Mouse (Mus musculus): ENCODE results near the gene Wdfy3. TPM values are rescaled to one million over a fixed set of nuclear protein-coding genes. Genes with fewer than 3 reads are reported as not detected.
A peak's percentile ranks its signal among the peaks of the same experiment; 100 is the strongest.

The Wdfy3 gene
- polyA plus RNA-seq, 1 experiment from 2014 or later: 8.0 TPM

DNA sequence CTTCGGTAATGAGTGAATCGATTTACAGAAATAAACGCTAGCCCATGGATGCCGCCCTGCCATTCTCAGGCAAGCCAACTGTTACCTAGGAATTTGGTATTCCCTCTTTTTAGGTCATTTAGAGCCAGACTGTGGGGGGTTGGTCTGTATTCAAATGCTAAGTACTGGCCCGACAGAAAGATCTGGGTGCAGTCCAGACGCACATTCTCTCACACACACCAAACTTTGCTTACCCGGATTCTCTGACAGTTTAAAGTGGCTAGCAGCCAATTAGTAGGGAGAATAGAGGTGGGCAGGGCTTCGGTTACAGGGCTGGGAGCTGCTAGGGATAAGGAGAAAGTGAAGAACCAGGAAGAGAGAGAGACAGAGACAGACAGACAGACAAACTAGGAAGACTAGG, 55.5 kb downstream of the Wdfy3 start:
- no peaks in the 10 kb centered on the region for H3K4me1 ChIP-seq (ENCODE audit: control insufficient read depth, insufficient read depth, low read length)
- ATAC-seq (replicated peaks; ENCODE audit: extremely low read depth, insufficient read depth, low FRiP score): peak; percentile 41; the same call in 1 of the 2 replicates
- H3K4me3 ChIP-seq (ENCODE audit: low read length): no peak overlapping the region
- H3K27ac ChIP-seq (ENCODE audit: low read length): no peak overlapping the region
- no peaks in the 10 kb centered on the region for H3K9me3 ChIP-seq (replicated peaks; ENCODE audit: control insufficient read depth, low read length)
- peaks cover 2% of the 10 kb centered on the region for H3K36me3 ChIP-seq (ENCODE audit: control insufficient read depth, insufficient read depth)
- no peak overlapping the region for H3K9ac ChIP-seq (ENCODE audit: low read length)
- no peak overlapping the region for H3K4me2 ChIP-seq (ENCODE audit: low read depth, low read length)
- WGBS: 73% methylated on average over 8 of the region's 8 CpGs
- no peaks in the 10 kb centered on the region for H3K27me3 ChIP-seq (ENCODE audit: control insufficient read depth, insufficient read depth, low read length)

DNA sequence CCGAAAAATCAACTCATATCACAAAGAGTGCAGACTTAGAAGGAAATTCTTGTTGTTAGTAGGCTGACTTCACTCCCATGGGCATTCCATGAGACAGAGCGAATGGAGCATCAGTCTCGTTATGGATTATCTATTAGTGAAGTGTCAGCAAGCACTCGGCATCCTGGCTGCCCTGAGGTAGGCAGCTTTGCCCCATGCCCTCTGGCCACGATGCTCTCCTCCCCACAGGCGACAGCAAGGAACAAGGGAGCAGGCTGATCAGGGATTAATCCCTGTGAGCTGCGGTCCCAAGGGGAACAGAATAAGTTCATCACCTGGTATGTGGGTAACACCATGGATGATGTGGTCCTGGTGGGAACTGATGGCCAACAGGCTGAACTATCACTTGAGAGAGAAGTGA, 55.9 kb downstream of the Wdfy3 start:
- H3K4me3 ChIP-seq (ENCODE audit: low read length): no peak overlapping the region
- H3K9ac ChIP-seq (ENCODE audit: low read length): no peak overlapping the region
- WGBS: 92% methylated on average over 7 of the region's 7 CpGs
- H3K9me3 ChIP-seq (replicated peaks; ENCODE audit: control insufficient read depth, low read length): no peaks in the 10 kb centered on the region
- no peak for ATAC-seq (replicated peaks; ENCODE audit: extremely low read depth, insufficient read depth, low FRiP score)
- no peak overlapping the region for H3K4me2 ChIP-seq (ENCODE audit: low read depth, low read length)
- peaks cover 2% of the 10 kb centered on the region for H3K36me3 ChIP-seq (ENCODE audit: control insufficient read depth, insufficient read depth)
- no peaks in the 10 kb centered on the region for H3K4me1 ChIP-seq (ENCODE audit: control insufficient read depth, insufficient read depth, low read length)
- H3K27ac ChIP-seq (ENCODE audit: low read length): no peak overlapping the region
- H3K27me3 ChIP-seq (ENCODE audit: control insufficient read depth, insufficient read depth, low read length): no peaks in the 10 kb centered on the region

DNA sequence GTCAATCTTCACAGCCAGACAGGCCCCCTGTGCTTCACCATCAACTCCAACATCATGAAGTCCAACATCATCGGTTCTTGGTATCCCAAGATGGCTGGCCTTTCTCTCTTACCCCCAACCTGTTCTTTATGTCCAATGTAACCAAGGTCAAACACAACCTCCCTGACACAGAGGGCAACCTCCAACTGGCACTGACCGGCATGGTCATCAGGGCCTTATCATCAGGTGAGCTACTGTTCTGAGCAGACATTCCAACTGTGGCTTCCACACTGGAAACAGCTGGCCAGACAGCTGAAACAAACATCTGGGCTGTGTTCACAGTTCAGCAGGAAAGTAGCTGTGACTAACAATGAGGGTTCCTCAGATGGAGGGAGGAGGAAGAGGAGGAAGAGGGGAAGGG, 58.8 kb downstream of the Wdfy3 start:
- Histone ChIP-seq H3K4me1 (ENCODE audit: control insufficient read depth, insufficient read depth, low read length) (no peaks in the 10 kb centered on the region), H3K36me3 (ENCODE audit: control insufficient read depth, insufficient read depth) (peaks cover 2% of the 10 kb centered on the region), H3K4me2 (ENCODE audit: low read depth, low read length) (no peak overlapping the region), H3K9ac (ENCODE audit: low read length) (no peak overlapping the region), H3K27ac (ENCODE audit: low read length) (no peak overlapping the region), H3K27me3 (ENCODE audit: control insufficient read depth, insufficient read depth, low read length) (no peaks in the 10 kb centered on the region), H3K9me3 (replicated peaks; ENCODE audit: control insufficient read depth, low read length) (no peaks in the 10 kb centered on the region), H3K4me3 (ENCODE audit: low read length) (no peak overlapping the region)
- WGBS: 68% methylated on average over 2 of the region's 2 CpGs
- ATAC-seq (replicated peaks; ENCODE audit: extremely low read depth, insufficient read depth, low FRiP score): no peak

DNA sequence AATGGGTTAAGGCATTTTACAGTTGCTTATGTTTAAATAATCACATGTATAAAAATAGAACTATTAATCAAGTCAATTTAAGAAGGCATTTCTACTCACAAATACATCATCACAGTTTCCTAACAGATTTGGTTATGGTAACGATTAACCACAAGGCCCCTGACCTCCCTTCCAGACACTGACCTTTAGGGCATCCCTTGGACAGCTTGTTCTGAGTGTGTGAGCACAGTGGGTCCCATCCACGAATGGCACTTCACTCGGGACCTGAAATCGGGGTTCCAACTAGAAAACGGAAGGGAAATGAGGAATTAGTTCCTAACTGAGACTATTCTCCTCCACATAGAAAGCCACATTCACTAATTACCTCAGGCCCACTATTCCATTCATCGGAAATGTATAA, 60.1 kb downstream of the Wdfy3 start:
- Histone ChIP-seq H3K4me3 (ENCODE audit: low read length) (no peak overlapping the region), H3K36me3 (ENCODE audit: control insufficient read depth, insufficient read depth) (no peaks in the 10 kb centered on the region; the same call in 1 of the 2 replicates), H3K9me3 (replicated peaks; ENCODE audit: control insufficient read depth, low read length) (no peaks in the 10 kb centered on the region), H3K4me1 (ENCODE audit: control insufficient read depth, insufficient read depth, low read length) (no peaks in the 10 kb centered on the region), H3K27me3 (ENCODE audit: control insufficient read depth, insufficient read depth, low read length) (no peaks in the 10 kb centered on the region), H3K27ac (ENCODE audit: low read length) (no peak overlapping the region), H3K4me2 (ENCODE audit: low read depth, low read length) (no peak overlapping the region), H3K9ac (ENCODE audit: low read length) (no peak overlapping the region)
- no peak for ATAC-seq (replicated peaks; ENCODE audit: extremely low read depth, insufficient read depth, low FRiP score)
- WGBS: 88% methylated on average over 6 of the region's 6 CpGs

DNA sequence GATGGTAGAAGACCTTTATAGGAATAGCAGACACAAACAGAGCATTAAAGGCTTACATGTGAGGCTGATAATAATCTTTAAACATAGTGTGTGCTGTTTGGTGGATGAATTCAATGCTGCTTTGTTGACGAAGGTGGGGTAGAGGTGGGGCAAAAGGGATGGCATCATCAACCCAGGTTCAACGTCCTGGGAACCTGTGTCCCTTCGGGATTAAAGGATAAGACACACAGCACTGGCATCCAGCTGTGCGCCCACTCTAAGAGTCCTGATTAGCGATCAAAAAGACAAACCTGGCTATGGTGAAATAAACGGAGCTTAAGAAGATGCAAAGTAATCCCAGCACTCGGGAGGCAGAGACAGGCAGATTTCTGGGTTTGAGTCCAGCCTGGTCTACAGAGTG, 61.0 kb downstream of the Wdfy3 start:
- WGBS: 85% methylated on average over 7 of the region's 7 CpGs

GRCm38 (mm10) chr5:102006218-102006941, 63.3 kb downstream of the Wdfy3 start:
- no peak overlapping the region for H3K4me2 ChIP-seq (ENCODE audit: low read depth, low read length)
- H3K4me3 ChIP-seq (ENCODE audit: low read length): no peak overlapping the region
- H3K9me3 ChIP-seq (replicated peaks; ENCODE audit: control insufficient read depth, low read length): no peaks in the 10 kb centered on the region
- no peaks in the 10 kb centered on the region; the same call in 1 of the 2 replicates for H3K36me3 ChIP-seq (ENCODE audit: control insufficient read depth, insufficient read depth)
- no peaks in the 10 kb centered on the region for H3K27me3 ChIP-seq (ENCODE audit: control insufficient read depth, insufficient read depth, low read length)
- no peak; the same call in 1 of the 2 replicates for ATAC-seq (replicated peaks; ENCODE audit: extremely low read depth, insufficient read depth, low FRiP score)
- no peak overlapping the region for H3K9ac ChIP-seq (ENCODE audit: low read length)
- peak overlapping the region; percentile 49 for H3K27ac ChIP-seq (ENCODE audit: low read length)
- peaks cover 7% of the 10 kb centered on the region; the same call in 1 of the 2 replicates for H3K4me1 ChIP-seq (ENCODE audit: control insufficient read depth, insufficient read depth, low read length)
- 66% methylated on average over 6 of the region's 6 CpGs for WGBS

More for the DNA sequence above, 61.0 kb downstream of the Wdfy3 start:
- Histone ChIP-seq H3K4me2 (ENCODE audit: low read depth, low read length) (no peak overlapping the region), H3K27ac (ENCODE audit: low read length) (no peak overlapping the region), H3K4me3 (ENCODE audit: low read length) (no peak overlapping the region), H3K9me3 (replicated peaks; ENCODE audit: control insufficient read depth, low read length) (no peaks in the 10 kb centered on the region), H3K4me1 (ENCODE audit: control insufficient read depth, insufficient read depth, low read length) (no peaks in the 10 kb centered on the region; the same call in 1 of the 2 replicates), H3K36me3 (ENCODE audit: control insufficient read depth, insufficient read depth) (no peaks in the 10 kb centered on the region; the same call in 1 of the 2 replicates), H3K27me3 (ENCODE audit: control insufficient read depth, insufficient read depth, low read length) (no peaks in the 10 kb centered on the region), H3K9ac (ENCODE audit: low read length) (no peak overlapping the region)
- no peak for ATAC-seq (replicated peaks; ENCODE audit: extremely low read depth, insufficient read depth, low FRiP score)

GRCm38 (mm10) chr5:102003371-102003770, 66.3 kb downstream of the Wdfy3 start:
- Histone ChIP-seq H3K27me3 (ENCODE audit: control insufficient read depth, insufficient read depth, low read length) (no peaks in the 10 kb centered on the region), H3K27ac (ENCODE audit: low read length) (no peak overlapping the region), H3K4me1 (ENCODE audit: control insufficient read depth, insufficient read depth, low read length) (peaks cover 11% of the 10 kb centered on the region), H3K4me2 (ENCODE audit: low read depth, low read length) (no peak overlapping the region), H3K9ac (ENCODE audit: low read length) (no peak overlapping the region), H3K4me3 (ENCODE audit: low read length) (no peak overlapping the region), H3K36me3 (ENCODE audit: control insufficient read depth, insufficient read depth) (no peaks in the 10 kb centered on the region; the same call in 1 of the 2 replicates), H3K9me3 (replicated peaks; ENCODE audit: control insufficient read depth, low read length) (no peaks in the 10 kb centered on the region)
- WGBS: 61% methylated on average over 3 of the region's 3 CpGs
- no peak for ATAC-seq (replicated peaks; ENCODE audit: extremely low read depth, insufficient read depth, low FRiP score)

DNA sequence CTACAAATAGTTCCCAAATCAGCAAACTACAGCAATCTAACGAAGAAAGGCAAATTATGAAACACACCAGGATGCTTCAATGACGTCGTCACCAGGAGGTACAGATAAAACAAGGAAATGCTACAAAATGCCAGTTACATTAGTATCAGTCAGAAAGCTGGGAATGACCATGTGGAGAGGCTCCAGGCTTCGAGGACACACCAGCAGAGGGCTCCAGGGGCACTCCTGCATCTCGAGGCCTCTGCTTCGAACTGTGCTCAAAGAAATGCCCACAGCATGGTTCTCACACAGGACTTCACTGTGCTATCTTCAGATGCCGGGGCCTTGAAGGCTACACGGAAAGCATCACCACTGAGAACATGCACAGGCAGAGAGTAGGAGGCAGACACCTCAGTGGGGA, 68.7 kb downstream of the Wdfy3 start:
- H3K9ac ChIP-seq (ENCODE audit: low read length): no peak overlapping the region
- H3K4me2 ChIP-seq (ENCODE audit: low read depth, low read length): no peak overlapping the region
- peaks cover 11% of the 10 kb centered on the region for H3K4me1 ChIP-seq (ENCODE audit: control insufficient read depth, insufficient read depth, low read length)
- WGBS: 67% methylated on average over 8 of the region's 8 CpGs
- no peak overlapping the region for H3K27ac ChIP-seq (ENCODE audit: low read length)
- H3K9me3 ChIP-seq (replicated peaks; ENCODE audit: control insufficient read depth, low read length): no peaks in the 10 kb centered on the region
- no peak overlapping the region for H3K4me3 ChIP-seq (ENCODE audit: low read length)
- no peak for ATAC-seq (replicated peaks; ENCODE audit: extremely low read depth, insufficient read depth, low FRiP score)
- H3K36me3 ChIP-seq (ENCODE audit: control insufficient read depth, insufficient read depth): no peaks in the 10 kb centered on the region; the same call in 1 of the 2 replicates
- no peaks in the 10 kb centered on the region for H3K27me3 ChIP-seq (ENCODE audit: control insufficient read depth, insufficient read depth, low read length)

DNA sequence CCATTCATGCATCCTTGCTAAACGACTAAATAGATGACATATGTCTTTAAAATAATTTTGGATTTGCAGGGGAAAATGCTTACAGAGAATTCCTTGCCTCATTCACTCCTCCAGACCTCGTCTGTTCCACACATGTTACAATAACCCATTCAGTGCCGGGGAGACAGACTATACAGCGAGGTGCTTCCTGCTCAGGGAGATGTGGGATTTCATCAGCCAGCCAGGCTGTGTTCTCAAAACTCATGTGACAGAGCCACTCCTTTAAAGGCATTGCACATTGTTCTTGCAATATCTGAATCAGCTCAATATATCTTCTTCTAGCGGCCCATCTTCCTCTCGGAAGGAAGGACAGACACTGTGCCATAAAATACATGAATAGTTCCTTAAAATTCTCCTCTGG, 70.8 kb downstream of the Wdfy3 start:
- Histone ChIP-seq H3K36me3 (ENCODE audit: control insufficient read depth, insufficient read depth) (no peaks in the 10 kb centered on the region; the same call in 1 of the 2 replicates), H3K4me2 (ENCODE audit: low read depth, low read length) (no peak overlapping the region)

More for the DNA sequence above, 70.8 kb downstream of the Wdfy3 start:
- H3K9me3 ChIP-seq (replicated peaks; ENCODE audit: control insufficient read depth, low read length): no peaks in the 10 kb centered on the region
- 72% methylated on average over 6 of the region's 6 CpGs for WGBS
- H3K9ac ChIP-seq (ENCODE audit: low read length): no peak overlapping the region
- no peak overlapping the region for H3K27ac ChIP-seq (ENCODE audit: low read length)
- no peak for ATAC-seq (replicated peaks; ENCODE audit: extremely low read depth, insufficient read depth, low FRiP score)
- no peaks in the 10 kb centered on the region for H3K27me3 ChIP-seq (ENCODE audit: control insufficient read depth, insufficient read depth, low read length)
- H3K4me3 ChIP-seq (ENCODE audit: low read length): no peak overlapping the region
- peaks cover 17% of the 10 kb centered on the region for H3K4me1 ChIP-seq (ENCODE audit: control insufficient read depth, insufficient read depth, low read length)

Measured in heart, embryonic 16.5 days (tissue).